Mouse (Mus musculus) liver, postnatal 0 days (tissue): ENCODE data around the gene Ankrd44. TPM values are rescaled to one million over a fixed set of nuclear protein-coding genes. Genes with fewer than 3 reads are reported as not detected.

Source experiments
- ATAC-seq: fragments of 200-750 bp; cut with Nextera tagmentation; 2 replicates; pipeline ENCODE4 v1.8.0; 2017; ENCODE audit warnings: mild to moderate bottlenecking, moderate library complexity
- DNase-seq: peaks from one replicate; pipeline ENCODE4 v3.0.0-alpha.2; 2016
- H3K27ac ChIP-seq: fragments of 300-500 bp; sonication (generic); 2 replicates; pipeline ENCODE4 v1.5.1; 2014; ENCODE audit warnings: antibody characterized with exemption, moderate library complexity, mild to moderate bottlenecking, low read depth
- H3K27me3 ChIP-seq: fragments of 300-500 bp; sonication (generic); 2 replicates; pipeline ENCODE4 v1.6.1; 2014; ENCODE audit warnings: low read length, control low read depth, mixed read lengths; ENCODE audit not compliant: insufficient read depth
- H3K36me3 ChIP-seq: fragments of 300-500 bp; sonication (generic); replicated peaks from 2 replicates; pipeline ENCODE4 v1.6.1; 2014; ENCODE audit warnings: mild to moderate bottlenecking, control low read depth, low read length, moderate library complexity, mixed read lengths; ENCODE audit not compliant: insufficient read depth
- H3K4me1 ChIP-seq: fragments of 300-500 bp; sonication (generic); 2 replicates; pipeline ENCODE4 v1.6.1; 2014; ENCODE audit warnings: antibody characterized with exemption, mild to moderate bottlenecking, control low read depth; ENCODE audit not compliant: insufficient read depth
- H3K4me2 ChIP-seq: fragments of 300-500 bp; sonication (generic); 2 replicates; pipeline ENCODE4 v1.6.1; 2014; ENCODE audit warnings: low read depth, mild to moderate bottlenecking, low read length, moderate library complexity, mixed read lengths
- H3K4me3 ChIP-seq: fragments of 300-500 bp; sonication (generic); 2 replicates; pipeline ENCODE4 v1.5.1; 2014; ENCODE audit warnings: low read depth, low read length
- H3K9ac ChIP-seq: fragments of 300-500 bp; sonication (generic); replicated peaks from 2 replicates; pipeline ENCODE4 v1.6.1; 2014; ENCODE audit warnings: mild to moderate bottlenecking, moderate library complexity
- H3K9me3 ChIP-seq: fragments of 300-500 bp; sonication (generic); 2 replicates; pipeline ENCODE4 v1.6.1; 2016; ENCODE audit warnings: mild to moderate bottlenecking, control low read depth, low read length, mixed read lengths
- CTCF ChIP-seq: sonication (generic); IDR thresholded peaks from 2 replicates; pipeline ENCODE4 v1.5.1; 2016; ENCODE audit warnings: antibody characterized with exemption, low read depth
- EP300 ChIP-seq: IDR thresholded peaks from 2 replicates; pipeline ENCODE4 v1.6.1; 2016; ENCODE audit warnings: antibody characterized with exemption, low read depth, mild to moderate bottlenecking
- WGBS: fragments of 180-500 bp; shearing (Covaris S2); extraction: QIAGEN DNeasy Blood & Tissue Kit; methylation state at CpG from one replicate; pipeline ENCODE4 v1.1.7; 2014; ENCODE audit not compliant: insufficient replicate concordance; 5-methylcytosine and 5-hydroxymethylcytosine counted together
- polyA plus RNA-seq: library from polyadenylated mRNA; unstranded; fragments of >200 nt; fragmentation: Nextera tagmentation; extraction: Ambion mirVana; gene quantifications from 2 replicates; pipeline ENCODE4 v1.2.1, GENCODE M21; 2015

The Ankrd44 gene
- polyA plus RNA-seq, 1 experiment from 2014 or later, result 4.7 TPM

- Histone ChIP-seq H3K27ac (no peak overlapping the region), H3K4me1 (no peaks in the 10 kb centered on the region), H3K4me3 (no peak overlapping the region), H3K9ac (no peak overlapping the region), H3K9me3 (no peaks in the 10 kb centered on the region), H3K27me3 (no peaks in the 10 kb centered on the region), H3K4me2 (no peak overlapping the region), H3K36me3 (no peaks in the 10 kb centered on the region)
- TF ChIP-seq CTCF, result no peak
- TF ChIP-seq EP300, result no peak
- ATAC-seq (no peak), DNase-seq (no peak)
- 82% methylated on average over 6 of the region's 6 CpGs for WGBS
Measured at GRCm38 (mm10) chr1:54614963-54615362, 311.2 kb downstream of the Ankrd44 start.

- TF ChIP-seq EP300 (no peak), CTCF (no peak)
- Histone ChIP-seq H3K9ac (no peak overlapping the region), H3K27ac (no peak overlapping the region), H3K4me3 (no peak overlapping the region), H3K36me3 (no peaks in the 10 kb centered on the region), H3K4me1 (no peaks in the 10 kb centered on the region), H3K9me3 (no peaks in the 10 kb centered on the region), H3K27me3 (no peaks in the 10 kb centered on the region), H3K4me2 (no peak overlapping the region)
- WGBS, result 77% methylated on average over 6 of the region's 6 CpGs
- ATAC-seq (no peak), DNase-seq (no peak)
Measured at GRCm38 (mm10) chr1:54612344-54612743, 313.8 kb downstream of the Ankrd44 start.

- 78% methylated on average over 7 of the region's 7 CpGs for WGBS
- Histone ChIP-seq H3K27ac (no peak overlapping the region), H3K4me2 (no peak overlapping the region), H3K27me3 (no peaks in the 10 kb centered on the region), H3K4me1 (no peaks in the 10 kb centered on the region), H3K9ac (no peak overlapping the region), H3K36me3 (no peaks in the 10 kb centered on the region), H3K9me3 (no peaks in the 10 kb centered on the region), H3K4me3 (no peak overlapping the region)
- DNase-seq (no peak), ATAC-seq (no peak)
- TF ChIP-seq EP300, result no peak
- TF ChIP-seq CTCF, result no peak
Measured at GRCm38 (mm10) chr1:54611891-54612290, 314.3 kb downstream of the Ankrd44 start.

GRCm38 (mm10) chr1:54606936-54607335, 319.3 kb downstream of the Ankrd44 start:
- H3K36me3 ChIP-seq, result no peaks in the 10 kb centered on the region
- ATAC-seq, result no peak
- H3K9ac ChIP-seq, result no peak overlapping the region
- H3K4me2 ChIP-seq, result no peak overlapping the region
- H3K9me3 ChIP-seq, result no peaks in the 10 kb centered on the region
- DNase-seq, result no peak
- H3K27ac ChIP-seq, result no peak overlapping the region
- TF ChIP-seq CTCF (no peak), EP300 (no peak)
- H3K4me3 ChIP-seq, result no peak overlapping the region
- no peaks in the 10 kb centered on the region for H3K4me1 ChIP-seq
- no peaks in the 10 kb centered on the region for H3K27me3 ChIP-seq
- 89% methylated on average over 1 of the region's 1 CpGs for WGBS

- WGBS, result 80% methylated on average over 9 of the region's 9 CpGs
- Histone ChIP-seq H3K4me1 (no peaks in the 10 kb centered on the region), H3K4me3 (no peak overlapping the region), H3K4me2 (no peak overlapping the region), H3K9ac (no peak overlapping the region), H3K36me3 (no peaks in the 10 kb centered on the region), H3K9me3 (no peaks in the 10 kb centered on the region), H3K27me3 (no peaks in the 10 kb centered on the region), H3K27ac (no peak overlapping the region)
- no peak for TF ChIP-seq CTCF
- TF ChIP-seq EP300, result no peak
- ATAC-seq (no peak), DNase-seq (no peak)
Measured at GRCm38 (mm10) chr1:54601692-54602091, 324.5 kb downstream of the Ankrd44 start.

GRCm38 (mm10) chr1:54600275-54600674, 325.9 kb downstream of the Ankrd44 start:
- Histone ChIP-seq H3K9ac (no peak overlapping the region), H3K27me3 (no peaks in the 10 kb centered on the region), H3K9me3 (no peaks in the 10 kb centered on the region), H3K27ac (no peak overlapping the region), H3K4me2 (no peak overlapping the region), H3K36me3 (no peaks in the 10 kb centered on the region), H3K4me3 (no peak overlapping the region), H3K4me1 (no peaks in the 10 kb centered on the region)
- DNase-seq (no peak), ATAC-seq (no peak)
- no peak for TF ChIP-seq CTCF
- TF ChIP-seq EP300, result no peak
- 66% methylated on average over 1 of the region's 1 CpGs for WGBS
